Mouse (Mus musculus) stomach, embryonic 14.5 days (tissue): ENCODE measurements around the gene P2ry13. TPM values are rescaled to one million over a fixed set of nuclear protein-coding genes. Genes with fewer than 3 reads are reported as not detected.

Source experiments
- ATAC-seq: fragments of 200-750 bp; cut with Nextera tagmentation; 2 replicates; pipeline ENCODE4 v1.8.0; 2017; ENCODE audit warnings: low read depth, moderate TSS enrichment; ENCODE audit not compliant: insufficient number of reproducible peaks, insufficient read depth, low FRiP score
- H3K27ac ChIP-seq: fragments of 300-500 bp; sonication (generic); 2 replicates; pipeline ENCODE4 v1.5.1; 2014; ENCODE audit warnings: mild to moderate bottlenecking, low read length, moderate library complexity, mixed read lengths
- H3K27me3 ChIP-seq: fragments of 300-500 bp; sonication (generic); 2 replicates; pipeline ENCODE4 v1.6.1; 2014; ENCODE audit warnings: low read length, control low read depth, mixed read lengths; ENCODE audit not compliant: control insufficient read depth, insufficient read depth
- H3K36me3 ChIP-seq: fragments of 300-500 bp; sonication (generic); 2 replicates; pipeline ENCODE4 v1.6.1; 2014; ENCODE audit warnings: mild to moderate bottlenecking, control low read depth, low read length, moderate library complexity, mixed read lengths; ENCODE audit not compliant: control insufficient read depth, insufficient read depth
- H3K4me1 ChIP-seq: fragments of 300-500 bp; sonication (generic); 2 replicates; pipeline ENCODE4 v1.6.1; 2014; ENCODE audit warnings: low read length, control low read depth, mixed read lengths; ENCODE audit not compliant: control insufficient read depth, insufficient read depth
- H3K4me2 ChIP-seq: fragments of 300-500 bp; sonication (generic); replicated peaks from 2 replicates; pipeline ENCODE4 v1.6.1; 2014; ENCODE audit warnings: low read depth, low read length, control low read depth
- H3K4me3 ChIP-seq: fragments of 300-500 bp; sonication (generic); 2 replicates; pipeline ENCODE4 v1.5.1; 2014; ENCODE audit warnings: low read depth, low read length, control low read depth
- H3K9ac ChIP-seq: fragments of 300-500 bp; sonication (generic); replicated peaks from 2 replicates; pipeline ENCODE4 v1.6.1; 2014; ENCODE audit warnings: low read depth, mild to moderate bottlenecking, control low read depth, low read length, moderate library complexity, mixed read lengths
- H3K9me3 ChIP-seq: fragments of 300-500 bp; sonication (generic); 2 replicates; pipeline ENCODE4 v1.6.1; 2016; ENCODE audit warnings: low read depth, low read length, control low read depth; ENCODE audit not compliant: control insufficient read depth
- WGBS: fragments of 180-500 bp; shearing (Covaris S2); extraction: QIAGEN DNeasy Blood & Tissue Kit; methylation state at CpG from one replicate; pipeline ENCODE4 v1.1.7; 2014; 5-methylcytosine and 5-hydroxymethylcytosine counted together
- polyA plus RNA-seq: library from polyadenylated mRNA; unstranded; fragments of >200 nt; fragmentation: Nextera tagmentation; extraction: Ambion mirVana; gene quantifications from 2 replicates; pipeline ENCODE4 v1.2.1, GENCODE M21; 2014

P2ry13 gene
- polyA plus RNA-seq, 1 experiment from 2014 or later, result 1.6 TPM

- H3K4me3 ChIP-seq, result no peak overlapping the region
- ATAC-seq, result no peak
- no peak overlapping the region for H3K4me2 ChIP-seq
- 71% methylated on average over 4 of the region's 4 CpGs for WGBS
- no peaks in the 10 kb centered on the region for H3K4me1 ChIP-seq
- no peaks in the 10 kb centered on the region for H3K36me3 ChIP-seq
- H3K9me3 ChIP-seq, result no peaks in the 10 kb centered on the region
- no peak overlapping the region for H3K27ac ChIP-seq
- H3K9ac ChIP-seq, result no peak overlapping the region
- no peaks in the 10 kb centered on the region for H3K27me3 ChIP-seq
Measured at GRCm38 (mm10) chr3:59185662-59186061, 25.0 kb downstream of the P2ry13 start.

- H3K9ac ChIP-seq, result no peak overlapping the region
- H3K4me2 ChIP-seq, result no peak overlapping the region
- H3K4me1 ChIP-seq, result no peaks in the 10 kb centered on the region
- H3K36me3 ChIP-seq, result no peaks in the 10 kb centered on the region
- no peaks in the 10 kb centered on the region for H3K27me3 ChIP-seq
- no peak overlapping the region for H3K27ac ChIP-seq
- no peak for ATAC-seq
- no peak overlapping the region for H3K4me3 ChIP-seq
- H3K9me3 ChIP-seq, result no peaks in the 10 kb centered on the region
Measured at GRCm38 (mm10) chr3:59182129-59182528, 28.6 kb downstream of the P2ry13 start.

GRCm38 (mm10) chr3:59181134-59181533, 29.5 kb downstream of the P2ry13 start:
- no peak overlapping the region for H3K4me3 ChIP-seq
- H3K36me3 ChIP-seq, result no peaks in the 10 kb centered on the region
- H3K27me3 ChIP-seq, result no peaks in the 10 kb centered on the region
- no peak for ATAC-seq
- 67% methylated on average over 5 of the region's 5 CpGs for WGBS
- no peaks in the 10 kb centered on the region for H3K9me3 ChIP-seq
- H3K9ac ChIP-seq, result no peak overlapping the region
- H3K27ac ChIP-seq, result no peak overlapping the region
- H3K4me2 ChIP-seq, result no peak overlapping the region
- no peaks in the 10 kb centered on the region for H3K4me1 ChIP-seq

- Histone ChIP-seq H3K4me2 (no peak overlapping the region), H3K4me1 (no peaks in the 10 kb centered on the region), H3K27me3 (no peaks in the 10 kb centered on the region), H3K4me3 (no peak overlapping the region), H3K27ac (no peak overlapping the region), H3K36me3 (no peaks in the 10 kb centered on the region), H3K9me3 (no peaks in the 10 kb centered on the region), H3K9ac (no peak overlapping the region)
- no peak for ATAC-seq
- WGBS, result 71% methylated on average over 5 of the region's 5 CpGs
Measured at GRCm38 (mm10) chr3:59176871-59177270, 33.8 kb downstream of the P2ry13 start.

GRCm38 (mm10) chr3:59175234-59175633, 35.4 kb downstream of the P2ry13 start:
- WGBS, result 19% methylated on average over 5 of the region's 5 CpGs
- no peak overlapping the region for H3K4me2 ChIP-seq
- no peak for ATAC-seq

GRCm38 (mm10) chr3:59174426-59175154, 36.1 kb downstream of the P2ry13 start:
- 75% methylated on average over 6 of the region's 6 CpGs for WGBS
- Histone ChIP-seq H3K27me3 (no peaks in the 10 kb centered on the region), H3K9ac (no peak overlapping the region), H3K4me3 (no peak overlapping the region), H3K9me3 (no peaks in the 10 kb centered on the region), H3K4me2 (no peak overlapping the region), H3K36me3 (no peaks in the 10 kb centered on the region), H3K27ac (no peak overlapping the region), H3K4me1 (peaks cover 3% of the 10 kb centered on the region; the same call in 1 of the 2 replicates)
- ATAC-seq, result no peak

More at GRCm38 (mm10) chr3:59175234-59175633, 35.4 kb downstream of the P2ry13 start:
- Histone ChIP-seq H3K9me3 (no peaks in the 10 kb centered on the region), H3K36me3 (no peaks in the 10 kb centered on the region), H3K27me3 (no peaks in the 10 kb centered on the region), H3K4me1 (no peaks in the 10 kb centered on the region), H3K9ac (no peak overlapping the region), H3K27ac (no peak overlapping the region), H3K4me3 (no peak overlapping the region)

GRCm38 (mm10) chr3:59169921-59170627, 40.6 kb downstream of the P2ry13 start:
- H3K27me3 ChIP-seq, result no peaks in the 10 kb centered on the region
- no peak overlapping the region for H3K9ac ChIP-seq
- peaks cover 3% of the 10 kb centered on the region; the same call in 1 of the 2 replicates for H3K4me1 ChIP-seq
- no peaks in the 10 kb centered on the region for H3K36me3 ChIP-seq
- no peak overlapping the region for H3K4me2 ChIP-seq
- no peaks in the 10 kb centered on the region for H3K9me3 ChIP-seq
- H3K27ac ChIP-seq, result no peak overlapping the region
- WGBS, result 38% methylated on average over 2 of the region's 2 CpGs
- H3K4me3 ChIP-seq, result no peak overlapping the region
- no peak for ATAC-seq

- Histone ChIP-seq H3K4me3 (no peak overlapping the region), H3K4me2 (no peak overlapping the region), H3K4me1 (peaks cover 3% of the 10 kb centered on the region; the same call in 1 of the 2 replicates), H3K27ac (no peak overlapping the region), H3K27me3 (no peaks in the 10 kb centered on the region), H3K9ac (no peak overlapping the region), H3K9me3 (no peaks in the 10 kb centered on the region), H3K36me3 (no peaks in the 10 kb centered on the region)
- no peak for ATAC-seq
- 74% methylated on average over 4 of the region's 4 CpGs for WGBS
Measured at GRCm38 (mm10) chr3:59169215-59169614, 41.5 kb downstream of the P2ry13 start.
